In the genomic region with DNA sequence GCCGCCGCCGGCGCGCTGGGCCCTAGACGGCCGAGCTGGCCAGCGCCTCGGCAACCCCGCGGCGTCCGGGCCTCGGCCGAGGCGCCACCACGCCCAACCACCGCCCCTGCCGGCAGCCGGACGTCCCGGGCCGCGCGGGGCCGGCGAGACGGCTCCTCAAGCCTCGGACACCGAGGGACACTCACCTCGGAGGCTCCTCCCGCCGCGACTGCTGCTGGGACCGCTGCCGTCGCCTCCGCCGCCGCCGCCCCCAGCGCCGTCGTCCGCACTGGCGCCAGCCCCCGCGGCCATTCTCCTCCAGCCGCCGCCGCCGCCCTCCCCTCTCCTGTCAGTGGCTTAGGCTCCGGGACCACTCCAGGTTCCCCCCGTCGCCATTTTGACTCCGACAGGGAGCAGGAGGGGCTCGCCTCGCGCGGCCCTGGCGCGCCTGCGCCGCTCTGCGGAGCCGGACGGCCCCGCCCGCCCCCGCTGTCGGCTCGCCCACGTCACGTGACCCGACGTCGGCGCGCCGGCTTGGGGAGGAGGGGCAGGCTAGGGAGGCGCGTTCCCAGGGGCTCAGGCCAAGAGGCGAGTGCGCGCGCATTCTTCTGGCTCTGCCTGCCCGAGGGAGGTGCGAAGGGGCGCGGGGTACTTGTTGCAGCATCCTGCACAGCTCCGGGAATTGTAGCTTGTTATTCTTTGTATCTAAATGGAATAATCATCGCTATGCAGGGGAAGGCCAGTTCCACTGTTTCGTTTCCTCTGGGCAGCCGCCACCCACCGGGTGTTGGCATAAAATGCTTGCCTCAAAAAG, we compare ENCODE assay signal across 8 mouse cellular contexts. TPM values are rescaled to one million over a fixed set of nuclear protein-coding genes. Genes with fewer than 3 reads are reported as not detected.
DNase-seq lines count a peak whose midpoint lies in the region; ATAC-seq lines count a peak whose summit lies in the region.

Btbd7 (minus strand) TSS at position 441 of the 793 bp plus-strand sequence.

- H3K27ac ChIP-seq in hindbrain, embryonic 15.5 days (replicated peaks) = peak within 1 kb of the TSS; percentile 98

- peak; percentile 97 for ATAC-seq in hindbrain, embryonic 15.5 days (ENCODE audit: low FRiP score, low read depth)

- no peaks in the 10 kb centered on the region for H3K9me3 ChIP-seq in hindbrain, embryonic 15.5 days

- H3K9ac ChIP-seq in hindbrain, embryonic 15.5 days = peak within 1 kb of the TSS; percentile 89

- no peaks in the 10 kb centered on the region for H3K27me3 ChIP-seq in hindbrain, embryonic 15.5 days

- peaks cover 28% of the 10 kb centered on the region for H3K4me1 ChIP-seq in hindbrain, embryonic 15.5 days (replicated peaks)

- peak; percentile 95 for DNase-seq in R1 (ENCODE audit: low read depth, low spot score)
- peak; percentile 97 to 99 for DNase-seq in cerebellum, postnatal 25 days
- DNase-seq in frontal cortex, postnatal 36 days (ENCODE audit: low spot score in 2 of 2) = peak; percentile 94
- DNase-seq in left cerebral cortex, adult 11 months (ENCODE audit: low spot score) = peak; percentile 88
- peak; percentile 99 for DNase-seq in lung, postnatal 4 days
- DNase-seq in retina, postnatal 7 days (ENCODE audit: low read depth, low spot score) = peak; percentile 97
- DNase-seq in urinary bladder, adult 2 months (ENCODE audit: low spot score) = peak; percentile 95

- H3K4me3 ChIP-seq in hindbrain, embryonic 15.5 days = peak within 1 kb of the TSS; percentile 97

- no peaks in the 10 kb centered on the region for H3K36me3 ChIP-seq in hindbrain, embryonic 15.5 days

- H3K4me2 ChIP-seq in hindbrain, embryonic 15.5 days = peak within 1 kb of the TSS; percentile 78

- under 1% methylated on average over 69 of the region's 95 CpGs for WGBS in hindbrain, embryonic 15.5 days

RNA-seq across cellular contexts. Expression of gene Btbd7, which starts in this region (rescaled TPM):
- 11.8 and 12.7 TPM in 2 replicates for polyA plus RNA-seq in hindbrain, embryonic 15.5 days (2015; fragmentation: Nextera tagmentation; extraction: Ambion mirVana)
- 20.1 and 27.7 TPM in 2 replicates for polyA plus RNA-seq in urinary bladder, adult 2 months (2012; rRNA removed)

Comparison
In these comparisons a context has a peak if more than half of its experiments do, and no peak if none do; other contexts are left out.
1. Peak in every context shown above with its lines: DNase-seq, ATAC-seq, H3K4me3 ChIP-seq and H3K27ac ChIP-seq.